Mouse (Mus musculus): Measurements from ENCODE around the gene Nif3l1. TPM values are rescaled to one million over a fixed set of nuclear protein-coding genes. Genes with fewer than 3 reads are reported as not detected.

The Nif3l1 gene
- polyA plus RNA-seq, 1 experiment from 2014 or later, result 52.2 TPM

DNA sequence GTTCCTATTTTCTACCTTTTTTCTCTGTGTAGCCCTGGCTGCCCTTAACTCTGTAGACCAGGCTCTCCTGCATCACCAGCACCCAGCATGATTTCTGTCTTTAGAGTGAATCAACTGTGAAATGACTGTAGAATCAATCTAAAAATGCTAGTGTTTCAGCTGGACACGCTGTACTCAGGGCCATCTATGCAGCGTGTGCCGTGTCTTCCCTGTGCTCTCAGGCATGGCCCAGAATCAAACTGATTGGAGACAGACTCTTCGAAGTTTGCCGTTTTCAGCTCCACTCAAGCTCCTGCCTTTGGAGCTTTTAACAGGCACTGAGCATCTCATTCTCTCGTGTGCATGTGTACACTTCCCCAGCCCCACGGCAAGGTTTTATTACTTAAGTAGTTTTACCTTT, 34.2 kb upstream of the Nif3l1 start:
- Histone ChIP-seq H3K4me2 (replicated peaks; ENCODE audit: low read depth, low read length) (no peak overlapping the region), H3K9ac (replicated peaks; ENCODE audit: low read length) (no peak overlapping the region), H3K9me3 (ENCODE audit: low read length) (no peaks in the 10 kb centered on the region), H3K4me1 (ENCODE audit: insufficient read depth, low read length) (no peaks in the 10 kb centered on the region), H3K36me3 (ENCODE audit: insufficient read depth, low read length) (peaks cover 62% of the 10 kb centered on the region), H3K27ac (ENCODE audit: low read length) (no peak overlapping the region), H3K27me3 (ENCODE audit: insufficient read depth, low read length) (no peaks in the 10 kb centered on the region), H3K4me3 (ENCODE audit: low read length) (no peak overlapping the region)
- WGBS, result 93% methylated on average over 7 of the region's 7 CpGs
- no peak; the same call in 1 of the 2 replicates for ATAC-seq (ENCODE audit: low FRiP score, low TSS enrichment)

DNA sequence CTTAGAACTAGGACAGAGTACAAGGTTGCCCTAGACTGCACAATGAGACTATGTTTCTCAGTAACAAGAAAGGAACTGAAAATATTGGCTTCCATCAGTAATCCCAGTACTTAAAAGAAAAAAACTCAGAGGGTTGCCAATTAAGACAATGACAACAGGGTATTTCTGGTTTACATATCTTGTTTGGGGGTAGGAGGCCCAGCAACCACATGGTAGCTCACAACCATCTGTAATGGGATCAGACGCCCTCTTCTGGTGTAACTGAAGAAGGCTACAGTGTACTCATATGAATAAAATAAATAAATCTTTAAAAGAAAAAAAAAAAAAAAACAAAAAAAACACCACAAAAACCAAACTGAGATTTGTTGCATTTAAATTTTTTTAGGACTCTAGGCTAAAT, 29.5 kb upstream of the Nif3l1 start:
- no peak for ATAC-seq (ENCODE audit: low FRiP score, low TSS enrichment)
- Histone ChIP-seq H3K9me3 (ENCODE audit: low read length) (no peaks in the 10 kb centered on the region), H3K27me3 (ENCODE audit: insufficient read depth, low read length) (no peaks in the 10 kb centered on the region), H3K27ac (ENCODE audit: low read length) (no peak overlapping the region), H3K36me3 (ENCODE audit: insufficient read depth, low read length) (peaks cover 84% of the 10 kb centered on the region), H3K4me3 (ENCODE audit: low read length) (no peak overlapping the region), H3K4me2 (replicated peaks; ENCODE audit: low read depth, low read length) (no peak overlapping the region), H3K9ac (replicated peaks; ENCODE audit: low read length) (no peak overlapping the region), H3K4me1 (ENCODE audit: insufficient read depth, low read length) (0 out of 2 replicates have a peak, but pooled peaks cover 2% of the 10 kb centered on the region)
- 36% methylated on average over 1 of the region's 1 CpGs for WGBS

DNA sequence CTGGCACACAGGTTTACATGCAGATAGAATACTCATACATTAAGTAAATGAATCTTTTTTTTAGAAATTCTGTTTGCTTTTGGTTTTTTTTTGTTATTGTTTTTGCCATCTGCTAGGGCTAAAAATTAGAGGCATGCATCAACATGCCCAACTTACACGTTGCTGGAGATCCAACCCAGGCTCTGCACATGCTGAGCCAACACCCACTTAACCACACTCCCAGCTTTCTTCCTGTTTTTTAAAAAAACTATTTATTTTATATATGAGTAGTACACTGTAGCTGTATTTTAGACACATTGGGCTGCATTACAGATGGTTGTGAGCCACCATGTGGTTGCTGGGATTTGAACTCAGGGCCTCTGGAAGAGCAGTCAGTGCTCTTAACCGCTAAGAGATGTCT, 28.9 kb upstream of the Nif3l1 start:
- no peak overlapping the region for H3K4me2 ChIP-seq (replicated peaks; ENCODE audit: low read depth, low read length)
- ATAC-seq (ENCODE audit: low FRiP score, low TSS enrichment), result no peak
- no peak overlapping the region for H3K9ac ChIP-seq (replicated peaks; ENCODE audit: low read length)
- H3K27me3 ChIP-seq (ENCODE audit: insufficient read depth, low read length), result no peaks in the 10 kb centered on the region
- 89% methylated on average over 2 of the region's 2 CpGs for WGBS
- no peak overlapping the region for H3K4me3 ChIP-seq (ENCODE audit: low read length)
- peaks cover 81% of the 10 kb centered on the region for H3K36me3 ChIP-seq (ENCODE audit: insufficient read depth, low read length)
- no peaks in the 10 kb centered on the region for H3K9me3 ChIP-seq (ENCODE audit: low read length)
- H3K4me1 ChIP-seq (ENCODE audit: insufficient read depth, low read length), result peaks cover 5% of the 10 kb centered on the region
- no peak overlapping the region for H3K27ac ChIP-seq (ENCODE audit: low read length)

DNA sequence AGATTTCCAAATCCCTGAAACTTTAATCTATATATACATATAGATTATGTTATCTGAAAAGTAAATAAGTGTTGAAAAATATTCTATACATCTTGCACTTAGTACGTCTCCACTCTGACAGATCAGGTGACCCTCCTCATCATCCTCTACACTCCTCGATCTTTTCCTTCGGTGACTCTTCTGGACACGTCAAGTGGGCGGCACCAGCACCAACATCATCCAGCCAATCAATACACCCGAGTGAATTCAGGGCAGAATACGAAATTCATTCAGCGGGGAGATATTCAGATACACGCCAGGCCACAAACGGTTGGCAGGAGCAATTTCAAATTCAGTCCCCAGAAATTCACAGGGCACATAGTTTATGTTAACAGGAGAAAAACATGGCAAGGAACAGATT, 24.9 kb upstream of the Nif3l1 start:
- 88% methylated on average over 10 of the region's 10 CpGs for WGBS
- no peaks in the 10 kb centered on the region for H3K9me3 ChIP-seq (ENCODE audit: low read length)
- no peak overlapping the region for H3K4me3 ChIP-seq (ENCODE audit: low read length)
- peaks cover 53% of the 10 kb centered on the region for H3K36me3 ChIP-seq (ENCODE audit: insufficient read depth, low read length)
- H3K4me2 ChIP-seq (replicated peaks; ENCODE audit: low read depth, low read length), result no peak overlapping the region
- H3K27ac ChIP-seq (ENCODE audit: low read length), result no peak overlapping the region
- no peak overlapping the region for H3K9ac ChIP-seq (replicated peaks; ENCODE audit: low read length)
- ATAC-seq (ENCODE audit: low FRiP score, low TSS enrichment), result no peak
- H3K4me1 ChIP-seq (ENCODE audit: insufficient read depth, low read length), result peaks cover 24% of the 10 kb centered on the region
- no peaks in the 10 kb centered on the region for H3K27me3 ChIP-seq (ENCODE audit: insufficient read depth, low read length)

DNA sequence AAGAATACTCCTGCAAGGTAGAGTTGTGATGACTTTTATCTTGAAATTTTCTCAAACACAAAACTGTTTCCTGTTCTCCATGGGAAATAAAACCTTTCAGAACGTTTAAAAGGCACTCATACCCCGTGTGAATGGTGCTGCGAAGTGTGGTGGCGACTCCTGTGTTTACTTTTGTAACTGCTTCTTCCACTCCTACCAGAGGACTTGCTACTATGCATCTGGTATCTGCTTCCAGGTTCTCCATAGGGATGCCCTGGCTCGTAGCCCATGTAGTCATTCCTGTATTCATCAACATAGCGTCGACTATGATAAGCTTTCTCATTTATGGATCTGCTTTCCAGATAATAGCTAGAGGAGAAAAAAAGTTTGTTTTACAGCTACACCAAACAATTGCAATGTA, 24.0 kb upstream of the Nif3l1 start:
- peaks cover 24% of the 10 kb centered on the region for H3K4me1 ChIP-seq (ENCODE audit: insufficient read depth, low read length)
- H3K9ac ChIP-seq (replicated peaks; ENCODE audit: low read length), result no peak overlapping the region
- no peaks in the 10 kb centered on the region for H3K27me3 ChIP-seq (ENCODE audit: insufficient read depth, low read length)
- no peak overlapping the region for H3K4me3 ChIP-seq (ENCODE audit: low read length)
- 52% methylated on average over 7 of the region's 7 CpGs for WGBS
- ATAC-seq (ENCODE audit: low FRiP score, low TSS enrichment), result no peak
- no peaks in the 10 kb centered on the region for H3K9me3 ChIP-seq (ENCODE audit: low read length)
- H3K4me2 ChIP-seq (replicated peaks; ENCODE audit: low read depth, low read length), result 0 out of 2 replicates have a peak overlapping the region, but pooled peaks have one; percentile 11
- H3K27ac ChIP-seq (ENCODE audit: low read length), result no peak overlapping the region
- H3K36me3 ChIP-seq (ENCODE audit: insufficient read depth, low read length), result peaks cover 46% of the 10 kb centered on the region

DNA sequence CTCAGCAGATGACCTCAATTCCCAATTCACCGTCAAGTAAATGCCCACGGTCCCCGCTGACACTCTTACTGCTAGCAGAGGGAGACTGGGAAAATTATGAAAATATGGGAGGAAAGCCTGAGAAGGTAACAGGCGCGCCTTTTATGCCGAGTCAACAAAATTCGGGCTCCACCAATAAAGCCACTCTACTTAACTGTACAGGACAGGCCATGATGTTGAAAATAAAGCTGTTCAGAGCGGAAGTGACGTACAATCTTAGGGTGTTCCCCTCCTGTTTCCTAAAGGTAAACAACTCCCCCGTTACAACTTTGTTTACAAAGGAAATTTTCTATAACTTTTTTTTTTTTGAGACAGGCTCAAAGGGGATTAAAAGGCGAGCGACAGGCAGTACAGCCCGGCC, 22.1 kb upstream of the Nif3l1 start:
- Histone ChIP-seq H3K27ac (ENCODE audit: low read length) (peak overlapping the region; percentile 99), H3K27me3 (ENCODE audit: insufficient read depth, low read length) (no peaks in the 10 kb centered on the region), H3K9me3 (ENCODE audit: low read length) (no peaks in the 10 kb centered on the region), H3K4me2 (replicated peaks; ENCODE audit: low read depth, low read length) (peak overlapping the region; percentile 84), H3K36me3 (ENCODE audit: insufficient read depth, low read length) (peaks cover 31% of the 10 kb centered on the region), H3K4me1 (ENCODE audit: insufficient read depth, low read length) (peaks cover 24% of the 10 kb centered on the region), H3K4me3 (ENCODE audit: low read length) (peak overlapping the region; percentile 100), H3K9ac (replicated peaks; ENCODE audit: low read length) (peak overlapping the region; percentile 100)
- ATAC-seq (ENCODE audit: low FRiP score, low TSS enrichment), result peak; percentile 43; the same call in 1 of the 2 replicates
- 5% methylated on average over 13 of the region's 13 CpGs for WGBS

DNA sequence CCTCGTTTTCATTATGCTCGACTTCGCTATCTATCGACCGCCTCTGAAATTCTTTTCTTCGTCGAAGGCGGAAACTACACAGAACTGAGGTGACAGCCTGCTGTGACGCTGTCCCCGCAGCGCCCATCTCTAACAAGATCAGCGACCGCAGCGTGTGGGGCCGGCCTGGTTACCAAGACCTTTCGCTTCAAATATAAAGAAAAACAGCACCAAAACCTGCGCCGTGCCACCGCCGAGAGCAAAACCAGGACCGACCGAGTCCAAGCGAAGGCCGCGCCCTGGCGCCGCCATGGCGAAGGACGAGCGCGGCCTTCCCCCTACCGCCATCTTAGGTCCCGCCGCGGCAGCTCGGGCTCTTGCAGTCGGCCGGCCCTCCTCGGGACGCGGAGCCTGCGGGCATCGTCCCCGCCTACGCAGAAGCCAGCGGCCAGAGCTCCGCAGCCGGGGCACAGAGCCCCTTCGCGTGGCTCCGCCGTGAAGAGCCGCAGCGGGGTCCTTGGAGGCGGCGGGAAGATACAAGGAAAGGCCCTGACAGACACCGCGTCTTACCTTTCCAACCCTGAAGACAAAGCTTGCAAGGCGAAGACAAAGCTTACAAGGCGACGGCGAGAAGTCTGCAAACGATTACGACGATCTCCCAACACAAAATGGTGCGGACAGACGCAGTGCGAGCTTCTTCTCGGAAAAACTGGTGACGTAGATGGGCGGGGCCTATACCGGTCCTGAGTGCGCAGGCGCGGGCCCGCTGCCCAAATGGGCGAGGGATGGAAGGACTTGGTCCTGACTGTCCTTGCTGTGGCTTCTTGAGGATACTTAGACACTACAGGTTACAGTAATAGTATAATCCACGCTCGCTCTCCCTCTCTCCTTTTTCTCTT, 21.3 kb upstream of the Nif3l1 start, which contains the start of gene Clk1:
Clk1 (minus strand) TSS at position 696 of the 878 bp plus-strand sequence.
- no peaks in the 10 kb centered on the region for H3K9me3 ChIP-seq (ENCODE audit: low read length)
- WGBS, result under 1% methylated on average over 79 of the region's 79 CpGs
- H3K4me2 ChIP-seq (replicated peaks; ENCODE audit: low read depth, low read length), result peak within 1 kb of the TSS; percentile 84
- peak; percentile 93 for ATAC-seq (ENCODE audit: low FRiP score, low TSS enrichment)
- no peaks in the 10 kb centered on the region for H3K27me3 ChIP-seq (ENCODE audit: insufficient read depth, low read length)
- H3K27ac ChIP-seq (ENCODE audit: low read length), result peak within 1 kb of the TSS; percentile 99
- H3K4me1 ChIP-seq (ENCODE audit: insufficient read depth, low read length), result peaks cover 24% of the 10 kb centered on the region
- H3K9ac ChIP-seq (replicated peaks; ENCODE audit: low read length), result peak within 1 kb of the TSS; percentile 100
- H3K36me3 ChIP-seq (ENCODE audit: insufficient read depth, low read length), result peaks cover 24% of the 10 kb centered on the region
- H3K4me3 ChIP-seq (ENCODE audit: low read length), result peak within 1 kb of the TSS; percentile 100

DNA sequence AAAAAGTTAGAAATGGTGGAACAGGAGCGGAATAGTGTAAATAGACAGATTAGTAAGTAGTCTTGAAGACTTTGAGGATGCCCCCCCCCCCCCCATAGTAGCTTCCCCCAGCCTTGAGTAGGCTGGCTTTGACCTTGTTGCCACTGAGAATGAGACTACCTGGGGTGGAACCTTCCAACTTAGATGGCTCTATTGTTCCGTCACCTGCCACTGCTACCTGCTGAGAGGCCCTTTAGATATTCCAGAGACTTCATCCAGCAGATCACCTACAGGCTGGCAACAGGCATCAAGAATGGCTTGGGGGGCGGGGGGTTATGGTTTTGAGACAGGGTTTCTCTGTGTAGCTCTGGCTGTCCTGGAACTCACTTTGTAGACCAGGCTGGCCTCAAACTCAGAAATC, 20.4 kb upstream of the Nif3l1 start:
- no peak overlapping the region for H3K4me3 ChIP-seq (ENCODE audit: low read length)
- 92% methylated on average over 3 of the region's 3 CpGs for WGBS
- H3K27ac ChIP-seq (ENCODE audit: low read length), result no peak overlapping the region
- no peaks in the 10 kb centered on the region for H3K9me3 ChIP-seq (ENCODE audit: low read length)
- H3K4me1 ChIP-seq (ENCODE audit: insufficient read depth, low read length), result peaks cover 24% of the 10 kb centered on the region
- H3K27me3 ChIP-seq (ENCODE audit: insufficient read depth, low read length), result no peaks in the 10 kb centered on the region
- no peak for ATAC-seq (ENCODE audit: low FRiP score, low TSS enrichment)
- H3K9ac ChIP-seq (replicated peaks; ENCODE audit: low read length), result no peak overlapping the region
- no peak overlapping the region for H3K4me2 ChIP-seq (replicated peaks; ENCODE audit: low read depth, low read length)
- H3K36me3 ChIP-seq (ENCODE audit: insufficient read depth, low read length), result peaks cover 16% of the 10 kb centered on the region

DNA sequence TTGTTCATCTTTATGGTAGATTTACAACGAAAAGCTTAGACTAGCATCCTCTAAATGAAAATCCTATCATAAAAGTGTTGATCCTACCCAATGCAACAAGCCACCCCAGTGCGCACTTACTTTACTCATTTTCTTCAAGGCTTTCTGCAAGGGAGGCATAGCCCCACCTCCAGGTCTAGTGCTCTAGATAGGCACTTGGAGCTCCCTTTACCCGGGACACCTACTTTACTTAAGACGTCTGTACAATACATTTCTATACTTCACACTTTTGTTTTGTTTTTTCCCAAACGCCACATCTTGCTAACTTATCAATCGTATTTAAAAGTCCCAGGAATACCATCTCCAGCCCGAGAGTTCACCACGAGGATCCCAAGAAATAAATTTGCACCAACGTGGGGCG, 260 bp upstream of the Nif3l1 start:
- 13% methylated on average over 10 of the region's 10 CpGs for WGBS
- no peak for ATAC-seq (ENCODE audit: low FRiP score, low TSS enrichment)
- peaks cover 14% of the 10 kb centered on the region; the same call in 1 of the 2 replicates for H3K4me1 ChIP-seq (ENCODE audit: insufficient read depth, low read length)

DNA sequence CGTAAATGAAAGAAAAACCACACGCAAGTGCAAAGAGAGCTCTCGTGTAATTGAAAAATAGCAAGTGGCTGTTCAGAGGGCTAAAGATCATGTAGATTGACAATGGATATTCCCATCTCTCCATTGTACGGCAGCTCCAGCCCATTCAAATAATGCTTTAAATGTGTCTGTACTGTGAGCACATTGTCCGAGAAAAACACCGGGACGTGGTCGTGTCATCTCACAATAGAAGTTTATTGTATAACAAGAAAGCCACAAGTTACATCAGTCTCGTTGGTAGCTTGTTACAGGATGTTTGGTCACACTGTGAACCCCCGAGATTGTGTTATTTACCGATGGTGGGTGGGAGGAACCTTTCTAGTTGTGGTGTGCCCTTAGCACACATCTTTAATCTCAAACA, 910 bp downstream of the Nif3l1 start:
- H3K4me1 ChIP-seq (ENCODE audit: insufficient read depth, low read length), result peaks cover 14% of the 10 kb centered on the region; the same call in 1 of the 2 replicates
- no peaks in the 10 kb centered on the region for H3K9me3 ChIP-seq (ENCODE audit: low read length)
- peak overlapping the region; percentile 84 for H3K9ac ChIP-seq (replicated peaks; ENCODE audit: low read length)
- ATAC-seq (ENCODE audit: low FRiP score, low TSS enrichment), result no peak
- H3K27me3 ChIP-seq (ENCODE audit: insufficient read depth, low read length), result no peaks in the 10 kb centered on the region
- H3K36me3 ChIP-seq (ENCODE audit: insufficient read depth, low read length), result peaks cover 16% of the 10 kb centered on the region
- peak overlapping the region; percentile 67 for H3K4me2 ChIP-seq (replicated peaks; ENCODE audit: low read depth, low read length)
- 5% methylated on average over 11 of the region's 11 CpGs for WGBS
- H3K4me3 ChIP-seq (ENCODE audit: low read length), result peak overlapping the region; percentile 69
- peak overlapping the region; percentile 97 for H3K27ac ChIP-seq (ENCODE audit: low read length)

More for the DNA sequence above, 260 bp upstream of the Nif3l1 start:
- H3K36me3 ChIP-seq (ENCODE audit: insufficient read depth, low read length), result peaks cover 17% of the 10 kb centered on the region
- no peaks in the 10 kb centered on the region for H3K9me3 ChIP-seq (ENCODE audit: low read length)
- no peaks in the 10 kb centered on the region for H3K27me3 ChIP-seq (ENCODE audit: insufficient read depth, low read length)
- peak overlapping the region; percentile 84 for H3K9ac ChIP-seq (replicated peaks; ENCODE audit: low read length)
- peak overlapping the region; percentile 97 for H3K27ac ChIP-seq (ENCODE audit: low read length)
- H3K4me3 ChIP-seq (ENCODE audit: low read length), result peak overlapping the region; percentile 69
- H3K4me2 ChIP-seq (replicated peaks; ENCODE audit: low read depth, low read length), result peak overlapping the region; percentile 67
